Mouse (Mus musculus) c-Kit-negative CD71-positive TER-119-positive erythroid progenitor cells, embryonic 14.5 days (primary cell): Measurements from ENCODE around the gene Abca13.

ENCODE experiments used
- DNase-seq: peaks from one replicate; pipeline ENCODE4 v3.0.0-alpha.2; 2013; ENCODE audit warnings: low read depth, low spot score

The Abca13 gene

GRCm38 (mm10) chr11:9531715-9532114, 340.0 kb downstream of the Abca13 start:
- no peak for DNase-seq

- DNase-seq: no peak
These were observed 341.4 kb downstream of the Abca13 start for GRCm38 (mm10) chr11:9533189-9533588.

GRCm38 (mm10) chr11:9533658-9534202, 342.0 kb downstream of the Abca13 start:
- no peak for DNase-seq

GRCm38 (mm10) chr11:9536811-9537210, 345.1 kb downstream of the Abca13 start:
- no peak for DNase-seq

- no peak for DNase-seq
These were observed 346.6 kb downstream of the Abca13 start for GRCm38 (mm10) chr11:9538328-9538727.

GRCm38 (mm10) chr11:9560026-9560425, 368.3 kb downstream of the Abca13 start:
- DNase-seq: no peak

GRCm38 (mm10) chr11:9568302-9568701, 376.6 kb downstream of the Abca13 start:
- no peak for DNase-seq

GRCm38 (mm10) chr11:9570319-9570718, 378.6 kb downstream of the Abca13 start:
- DNase-seq: no peak

GRCm38 (mm10) chr11:9574894-9575293, 383.2 kb downstream of the Abca13 start:
- no peak for DNase-seq

GRCm38 (mm10) chr11:9591757-9592316, 400.1 kb downstream of the Abca13 start:
- DNase-seq: no peak

GRCm38 (mm10) chr11:9597299-9597698, 405.6 kb downstream of the Abca13 start:
- no peak for DNase-seq

GRCm38 (mm10) chr11:9601096-9601495, 409.4 kb downstream of the Abca13 start:
- no peak for DNase-seq

- no peak for DNase-seq
These were observed 410.4 kb downstream of the Abca13 start for GRCm38 (mm10) chr11:9602137-9602536.

GRCm38 (mm10) chr11:9608249-9608648, 416.5 kb downstream of the Abca13 start:
- DNase-seq: no peak

- DNase-seq: no peak
These were observed 417.3 kb downstream of the Abca13 start for GRCm38 (mm10) chr11:9609075-9609474.

GRCm38 (mm10) chr11:9616133-9616532, 424.4 kb downstream of the Abca13 start:
- no peak for DNase-seq

GRCm38 (mm10) chr11:9616665-9617064, 424.9 kb downstream of the Abca13 start:
- DNase-seq: no peak

- DNase-seq: no peak
These were observed 428.2 kb downstream of the Abca13 start for GRCm38 (mm10) chr11:9619986-9620385.

GRCm38 (mm10) chr11:9622888-9623287, 431.1 kb downstream of the Abca13 start:
- DNase-seq: no peak

GRCm38 (mm10) chr11:9624753-9625152, 433.0 kb downstream of the Abca13 start:
- no peak for DNase-seq

- no peak for DNase-seq
These were observed 434.1 kb downstream of the Abca13 start for GRCm38 (mm10) chr11:9625812-9626211.

- no peak for DNase-seq
These were observed 455.5 kb downstream of the Abca13 start for GRCm38 (mm10) chr11:9647272-9647671.

GRCm38 (mm10) chr11:9647991-9648390, 456.2 kb downstream of the Abca13 start:
- DNase-seq: no peak
